Mouse (Mus musculus) neural tube, postnatal 0 days (tissue): ENCODE data around the gene L3mbtl3. TPM values are rescaled to one million over a fixed set of nuclear protein-coding genes. Genes with fewer than 3 reads are reported as not detected.

Experiments
- microRNA-seq: library from miRNA; unstranded; fragments of <30 nt; microRNA quantifications from one replicate; pipeline ENCODE4, GENCODE M21; 2016
- polyA plus RNA-seq: library from polyadenylated mRNA; unstranded; fragments of >200 nt; fragmentation: Nextera tagmentation; extraction: Ambion mirVana; gene quantifications from 2 replicates; pipeline ENCODE4 v1.2.1, GENCODE M21; 2015

L3mbtl3 gene
- polyA plus RNA-seq = 13.3 and 13.5 TPM in 2 replicates

GRCm38 (mm10) chr10:26375790-26376545 lies at the start of gene L3mbtl3:
Gene L3mbtl3, minus strand, starts transcription at chr10:26375971.

GRCm38 (mm10) chr10:26229488-26229887 lies 146.3 kb downstream of the L3mbtl3 start, which contains the start of gene Samd3:
Gene Samd3, plus strand, starts transcription at chr10:26229707.

Small RNA genes lying within 50 kb of the gene (microRNA-seq; reads per million reads assigned to microRNA genes)
- gene Gm27754 = not detected

Other genes with a start within 250 kb of the L3mbtl3 start
- not detected in 2 replicates for gene Samd3, start 146.3 kb downstream of the L3mbtl3 start, polyA plus RNA-seq